Mouse (Mus musculus): ENCODE data around the gene Msantd1.

Gene Msantd1

GRCm38 (mm10) chr5:34924519-34924918 lies 16.7 kb downstream of the Msantd1 start:
- DNase-seq (ENCODE audit: low read depth, low spot score): no peak

- no peak for DNase-seq (ENCODE audit: low read depth, low spot score)
Measured at GRCm38 (mm10) chr5:34927648-34928047, 19.8 kb downstream of the Msantd1 start.

- no peak for DNase-seq (ENCODE audit: low read depth, low spot score)
Measured at GRCm38 (mm10) chr5:34930151-34930975, 22.6 kb downstream of the Msantd1 start.

GRCm38 (mm10) chr5:34931091-34931490 lies 23.3 kb downstream of the Msantd1 start:
- no peak for DNase-seq (ENCODE audit: low read depth, low spot score)

GRCm38 (mm10) chr5:34931516-34932457 lies 24.0 kb downstream of the Msantd1 start:
- DNase-seq (ENCODE audit: low read depth, low spot score): no peak

GRCm38 (mm10) chr5:34932458-34932806 lies 24.6 kb downstream of the Msantd1 start:
- no peak for DNase-seq (ENCODE audit: low read depth, low spot score)

- DNase-seq (ENCODE audit: low read depth, low spot score): peak; percentile 17
Measured at GRCm38 (mm10) chr5:34933461-34933860, 25.6 kb downstream of the Msantd1 start.

- no peak for DNase-seq (ENCODE audit: low read depth, low spot score)
Measured at GRCm38 (mm10) chr5:34941710-34942470, 34.1 kb downstream of the Msantd1 start.

- DNase-seq (ENCODE audit: low read depth, low spot score): no peak
Measured at GRCm38 (mm10) chr5:34943428-34943827, 35.6 kb downstream of the Msantd1 start.

- peak; percentile 81 for DNase-seq (ENCODE audit: low read depth, low spot score)
Measured at GRCm38 (mm10) chr5:34948861-34949760, 41.3 kb downstream of the Msantd1 start, which contains the start of gene Rgs12. Rgs12 (plus strand) TSS chr5:34949445.

- no peak for DNase-seq (ENCODE audit: low read depth, low spot score)
Measured at GRCm38 (mm10) chr5:34949769-34950211, 42.0 kb downstream of the Msantd1 start.

GRCm38 (mm10) chr5:34950486-34951160 lies 42.8 kb downstream of the Msantd1 start:
- no peak for DNase-seq (ENCODE audit: low read depth, low spot score)

GRCm38 (mm10) chr5:34951161-34951834 lies 43.5 kb downstream of the Msantd1 start:
- no peak for DNase-seq (ENCODE audit: low read depth, low spot score)

GRCm38 (mm10) chr5:34954508-34954907 lies 46.7 kb downstream of the Msantd1 start:
- DNase-seq (ENCODE audit: low read depth, low spot score): no peak

- DNase-seq (ENCODE audit: low read depth, low spot score): no peak
Measured at GRCm38 (mm10) chr5:34955630-34956029, 47.8 kb downstream of the Msantd1 start.

GRCm38 (mm10) chr5:34956151-34956550 lies 48.3 kb downstream of the Msantd1 start:
- DNase-seq (ENCODE audit: low read depth, low spot score): no peak

GRCm38 (mm10) chr5:34957015-34957414 lies 49.2 kb downstream of the Msantd1 start:
- no peak for DNase-seq (ENCODE audit: low read depth, low spot score)

GRCm38 (mm10) chr5:34960021-34960420 lies 52.2 kb downstream of the Msantd1 start:
- no peak for DNase-seq (ENCODE audit: low read depth, low spot score)

- no peak for DNase-seq (ENCODE audit: low read depth, low spot score)
Measured at GRCm38 (mm10) chr5:34965531-34965930, 57.7 kb downstream of the Msantd1 start.

Data from CD4-positive helper T cell, adult 2 months (primary cell).